Mouse (Mus musculus): ENCODE measurements around the gene Trub2. TPM values are rescaled to one million over a fixed set of nuclear protein-coding genes. Genes with fewer than 3 reads are reported as not detected.

The Trub2 gene
- total RNA-seq, 4 experiments from 2014 or later = 38.8 to 73.6 (median 49.8) TPM

DNA sequence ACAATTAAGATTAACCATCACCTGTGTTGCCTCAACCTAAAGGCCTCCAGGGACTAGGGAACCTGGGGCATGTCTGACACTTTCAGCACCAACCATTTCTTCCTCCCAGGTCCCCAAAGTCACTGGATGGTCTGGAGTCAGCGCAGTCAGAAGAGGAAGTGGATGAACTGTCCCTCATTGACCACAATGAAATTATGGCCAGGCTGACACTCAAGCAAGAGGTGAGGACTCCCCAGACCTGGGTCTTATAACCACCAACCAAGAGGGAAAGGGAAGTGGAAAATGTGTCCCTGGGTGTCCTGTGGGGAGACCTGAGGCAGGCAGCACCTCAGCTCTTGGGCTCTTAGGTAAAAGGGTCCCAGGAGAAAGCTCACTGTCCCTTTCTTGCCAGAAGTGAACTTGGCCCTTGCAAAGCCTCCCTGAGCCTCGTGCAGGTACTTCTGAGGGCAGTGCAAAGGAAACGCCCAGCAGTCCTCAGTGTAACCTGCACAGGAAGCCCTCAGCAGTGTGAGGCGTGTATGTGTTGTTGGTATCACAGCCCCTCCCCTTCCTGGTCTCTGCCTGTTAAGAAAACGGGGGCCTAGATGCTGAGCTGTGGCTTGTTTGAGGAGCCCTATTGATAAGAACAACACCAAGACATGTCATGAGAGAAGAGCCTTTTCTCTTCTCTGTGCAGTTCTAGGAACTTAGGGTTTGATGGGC lies 63.5 kb downstream of the Trub2 start:
- DNase-seq = no peak

DNA sequence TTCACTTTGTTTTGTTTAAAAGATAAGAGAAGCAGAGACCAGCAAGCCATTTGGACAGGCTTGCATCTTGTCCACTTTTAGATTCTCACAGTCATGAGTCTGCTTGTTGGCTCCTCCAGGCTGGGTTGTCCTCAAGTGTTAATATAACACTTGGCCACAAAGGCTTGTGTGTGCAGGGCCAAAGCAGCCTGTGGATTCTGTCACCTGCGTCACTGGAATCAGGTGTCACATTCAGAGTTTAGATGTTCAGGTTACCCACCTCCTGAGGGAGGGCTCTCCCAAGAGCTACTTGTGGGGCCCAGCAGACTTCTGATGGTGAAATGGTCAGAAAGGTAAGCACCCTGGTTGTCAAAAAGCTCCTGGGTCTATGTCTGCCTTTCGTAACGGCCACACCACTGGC lies 65.2 kb downstream of the Trub2 start:
- no peak for DNase-seq

DNA sequence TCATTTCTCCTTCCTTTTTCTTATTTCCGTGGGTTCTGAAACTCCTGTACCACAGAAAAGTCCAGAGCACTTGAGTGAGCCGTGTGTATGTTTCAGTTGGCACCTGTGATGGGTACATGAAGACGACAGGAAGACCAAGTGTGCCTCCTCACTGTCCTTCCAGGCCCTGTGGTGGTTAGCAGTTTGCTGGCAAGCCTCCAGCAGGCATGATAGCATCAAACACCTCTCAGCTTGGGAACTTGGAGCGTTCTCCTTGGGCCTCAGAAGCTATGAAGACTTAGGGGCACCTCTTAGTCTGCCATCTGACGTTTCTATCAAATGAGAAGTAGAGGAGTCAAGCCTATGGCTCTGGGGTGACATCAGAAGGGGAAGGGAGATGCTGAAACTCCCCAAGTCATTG lies 69.7 kb downstream of the Trub2 start:
- DNase-seq = no peak

DNA sequence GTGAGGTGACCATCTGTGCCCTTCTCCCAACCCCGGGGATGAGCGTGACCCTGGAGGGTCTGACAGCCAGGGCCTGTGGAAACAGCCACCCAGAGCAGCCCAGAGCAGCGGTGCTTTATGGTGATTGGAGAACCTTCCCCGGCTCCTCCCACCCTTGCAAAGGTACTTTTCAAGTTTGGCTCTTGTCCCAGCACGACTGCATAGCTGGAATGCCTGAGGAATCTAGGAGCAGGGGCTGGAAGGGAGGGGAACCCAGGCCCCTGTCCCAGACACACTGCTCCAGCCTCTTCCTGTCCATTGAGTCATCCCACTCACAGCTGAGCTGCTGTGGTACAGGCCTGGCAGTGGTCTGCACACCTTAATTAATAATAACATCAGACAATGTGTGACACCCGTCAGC lies 71.6 kb downstream of the Trub2 start:
- no peak for DNase-seq

DNA sequence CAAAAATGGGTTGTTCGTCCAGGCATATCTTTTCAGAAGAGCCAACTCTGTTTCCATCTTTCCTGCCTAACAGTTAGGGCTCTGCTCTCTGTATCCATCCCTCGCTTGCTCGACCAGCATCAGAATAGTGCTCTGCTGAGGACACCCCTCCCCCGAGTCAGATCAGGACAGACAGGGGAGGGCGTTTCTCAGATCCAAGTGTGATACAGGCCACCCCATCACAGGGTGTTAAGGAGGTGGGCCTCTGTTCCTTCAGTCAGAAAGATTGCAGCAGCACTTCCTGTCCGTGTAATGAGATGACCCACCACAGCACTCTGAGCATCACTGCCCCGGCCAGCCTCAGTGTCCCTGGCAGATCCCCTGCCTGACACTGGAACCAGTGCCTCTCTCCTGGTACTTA lies 72.2 kb downstream of the Trub2 start:
- DNase-seq = no peak

DNA sequence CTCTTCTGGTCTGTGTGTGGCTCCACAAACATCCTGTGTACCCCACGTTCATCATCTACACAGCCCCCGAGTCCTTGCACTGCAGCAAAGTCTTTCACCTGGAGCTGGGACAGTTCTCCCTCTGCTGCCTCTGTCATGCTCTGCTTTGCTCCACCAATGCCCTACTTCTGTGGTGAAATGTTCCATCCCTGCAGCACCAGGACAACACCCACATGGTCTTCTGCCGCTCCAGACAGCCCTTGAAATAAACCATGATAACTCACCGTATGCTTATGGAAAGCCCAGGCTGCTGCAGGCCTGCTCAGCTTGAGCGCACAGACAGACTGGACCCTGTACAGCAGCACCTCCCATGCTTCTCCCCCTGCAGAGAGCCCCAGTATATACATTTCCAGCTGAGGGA lies 74.2 kb downstream of the Trub2 start:
- no peak for DNase-seq

DNA sequence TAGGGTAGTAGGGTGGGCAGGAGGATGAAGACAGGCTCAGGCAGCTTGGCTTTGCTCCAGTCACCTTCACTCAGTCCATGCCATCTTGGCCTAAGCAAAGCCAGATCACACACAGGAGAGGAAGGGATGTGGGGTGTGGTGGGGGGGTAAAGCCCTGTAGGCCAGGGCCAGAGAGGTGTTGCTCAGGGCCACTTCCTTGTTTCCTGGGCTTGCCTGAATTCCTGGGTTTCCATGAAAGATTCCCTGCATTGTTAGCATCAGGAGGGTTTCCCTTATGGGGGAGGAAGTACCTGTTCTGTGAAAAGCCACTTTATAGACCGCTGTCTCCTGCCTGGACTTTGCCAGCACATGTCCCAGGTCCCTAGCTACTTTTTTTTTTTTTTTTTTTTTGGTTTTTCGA lies 74.8 kb downstream of the Trub2 start:
- DNase-seq = no peak

DNA sequence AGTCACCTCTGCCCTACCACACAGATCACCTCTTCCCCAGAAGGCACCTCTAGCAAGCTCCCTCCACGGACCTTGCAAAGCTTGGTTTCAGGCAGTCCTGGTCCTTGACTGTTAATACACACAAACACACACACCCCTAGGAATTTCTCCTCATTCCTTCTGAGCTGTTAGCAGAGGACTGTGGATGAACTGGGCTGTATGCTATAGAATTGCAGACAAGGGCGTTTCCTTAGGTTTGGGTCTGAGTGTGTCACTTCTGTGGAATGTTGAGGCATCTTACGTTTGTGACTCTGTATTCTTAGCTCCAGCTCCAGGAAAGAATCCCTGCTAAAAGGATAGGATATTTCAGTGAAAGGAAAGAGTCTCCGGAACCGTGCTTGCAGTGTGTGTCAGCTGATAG lies 76.4 kb downstream of the Trub2 start:
- no peak for DNase-seq

Other genes with a start within 250 kb of the Trub2 start
- 10 to 100 TPM; 48.7 to 53.6 (median 52.8) TPM for gene Rapgef1, start 168.8 kb downstream of the Trub2 start, total RNA-seq (2022)
- gene Gm13420, start 36.8 kb downstream of the Trub2 start, total RNA-seq (2022) = under 1 TPM in 2 of 4 experiments, not detected in 2; 0.43 to 0.46 TPM
- not detected for gene Gm13547, start 29.2 kb downstream of the Trub2 start, total RNA-seq (2022)
- 10 to 100 TPM; 18.6 to 25.1 (median 20.7) TPM for gene Coq4, start 1.0 kb downstream of the Trub2 start, total RNA-seq (2022)
- gene Slc27a4, start 14.1 kb upstream of the Trub2 start, total RNA-seq (2022) = 10 to 100 TPM; 29.2 to 51.3 (median 39.1) TPM
- 10 to 100 TPM; 46.8 to 58.8 (median 49.5) TPM for gene Urm1, start 31.6 kb upstream of the Trub2 start, total RNA-seq (2022)
- gene Cercam, start 80.7 kb upstream of the Trub2 start, total RNA-seq (2022) = 10 to 100 TPM in 3 of 4 experiments, 1 to 10 TPM in 1; 7.6 to 32.8 (median 18.4) TPM
- gene Odf2, start 100.7 kb upstream of the Trub2 start, total RNA-seq (2022) = 10 to 100 TPM; 31.2 to 80.8 (median 57.9) TPM
- 10 to 100 TPM; 34.7 to 56.4 (median 43.6) TPM for gene Gle1, start 146.9 kb upstream of the Trub2 start, total RNA-seq (2022)
- gene Sptan1, start 177.1 kb upstream of the Trub2 start, total RNA-seq (2022) = 100 to 1,000 TPM; 163 to 298 (median 244) TPM

Measured in adrenal gland, adult 8-10 months (tissue).